Mouse (Mus musculus): ENCODE results near the gene 4930519P11Rik. TPM values are rescaled to one million over a fixed set of nuclear protein-coding genes. Genes with fewer than 3 reads are reported as not detected.
A peak's percentile ranks its signal among the peaks of the same experiment; 100 is the strongest.

4930519P11Rik gene
- polyA plus RNA-seq, 1 experiment from 2014 or later = not detected

DNA sequence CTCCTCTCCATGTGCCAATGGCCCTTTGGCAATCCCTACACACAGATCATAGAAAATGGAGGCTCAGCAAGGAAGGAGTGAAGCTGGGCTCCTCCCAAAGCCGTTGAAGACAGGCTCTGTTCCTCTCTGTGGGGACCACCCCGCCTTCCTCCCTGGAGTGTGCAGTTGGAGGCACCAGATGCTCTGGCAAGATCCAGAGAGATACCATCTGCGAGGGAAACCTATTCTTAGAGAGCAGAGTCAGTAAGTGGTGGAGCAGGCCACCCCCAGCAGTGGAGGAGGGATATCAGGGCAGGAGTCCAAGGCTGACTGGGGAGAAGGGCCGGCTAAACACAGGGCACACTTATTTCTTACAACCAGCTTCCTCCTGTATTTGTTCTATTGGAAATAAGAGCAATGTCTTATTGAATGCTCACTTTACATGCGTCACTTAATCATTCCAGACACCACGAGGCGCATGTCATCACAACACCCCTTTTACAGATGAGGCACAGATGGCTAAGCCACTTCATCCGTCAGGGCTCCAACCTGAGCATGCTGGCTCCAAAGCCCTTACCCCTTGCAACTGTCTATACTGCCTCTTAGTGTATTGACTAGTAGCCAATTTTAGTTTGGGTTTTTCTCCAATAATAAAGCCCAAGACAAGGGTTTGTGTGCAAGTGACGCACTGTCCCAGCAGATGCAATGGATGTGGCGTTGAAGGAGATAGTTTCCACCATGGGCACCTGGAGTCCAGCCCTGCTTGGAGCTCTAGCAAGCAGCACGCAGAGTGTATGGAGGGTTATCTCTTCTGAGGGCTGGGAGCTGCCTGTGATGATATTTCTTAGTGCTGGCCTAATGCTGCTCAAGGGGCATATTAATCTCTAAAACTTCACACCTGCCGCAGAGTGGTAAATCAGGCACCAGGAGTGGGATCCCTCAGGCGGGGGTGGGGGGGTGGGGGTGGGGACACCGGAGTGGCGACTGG, 29.0 kb downstream of the 4930519P11Rik start:
- no peak overlapping the region for H3K4me2 ChIP-seq
- peak; percentile 60 for ATAC-seq (ENCODE audit: insufficient read depth)
- H3K36me3 ChIP-seq (replicated peaks) = peaks cover 19% of the 10 kb centered on the region
- no peaks in the 10 kb centered on the region for H3K9me3 ChIP-seq (replicated peaks)
- peaks cover 24% of the 10 kb centered on the region for H3K4me1 ChIP-seq (replicated peaks)
- no peak overlapping the region for H3K9ac ChIP-seq
- WGBS (ENCODE audit: insufficient replicate concordance) = 37% methylated on average over 15 of the region's 15 CpGs
- H3K27me3 ChIP-seq = no peaks in the 10 kb centered on the region
- H3K27ac ChIP-seq (replicated peaks) = 0 out of 2 replicates have a peak overlapping the region, but pooled peaks have one; percentile 41
- no peak overlapping the region for H3K4me3 ChIP-seq (replicated peaks)

DNA sequence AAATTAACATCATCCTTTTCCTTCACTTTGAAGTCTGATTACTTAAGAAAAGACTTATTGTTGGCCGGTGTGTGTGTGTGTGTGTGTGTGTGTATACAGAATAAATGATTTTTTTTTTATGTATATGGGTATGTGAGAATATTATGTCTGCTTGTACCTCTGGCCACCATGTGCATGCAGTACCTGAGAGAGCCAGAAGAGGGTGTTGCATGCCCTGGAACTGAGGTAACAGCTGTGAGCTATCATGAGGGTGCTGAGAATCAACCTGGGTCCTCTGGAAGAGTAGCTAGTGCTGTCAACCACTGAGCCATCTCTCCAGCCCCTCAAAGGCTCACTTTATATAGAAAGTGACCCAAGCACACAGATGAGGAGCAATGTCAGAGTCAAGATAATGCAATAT, 31.8 kb downstream of the 4930519P11Rik start:
- no peak overlapping the region for H3K4me2 ChIP-seq
- peaks cover 24% of the 10 kb centered on the region for H3K4me1 ChIP-seq (replicated peaks)
- no peaks in the 10 kb centered on the region for H3K27me3 ChIP-seq
- 78% methylated on average over 1 of the region's 1 CpGs for WGBS (ENCODE audit: insufficient replicate concordance)
- H3K36me3 ChIP-seq (replicated peaks) = peaks cover 2% of the 10 kb centered on the region
- ATAC-seq (ENCODE audit: insufficient read depth) = no peak
- H3K4me3 ChIP-seq (replicated peaks) = no peak overlapping the region
- no peaks in the 10 kb centered on the region for H3K9me3 ChIP-seq (replicated peaks)
- no peak overlapping the region for H3K9ac ChIP-seq
- no peak overlapping the region for H3K27ac ChIP-seq (replicated peaks)

DNA sequence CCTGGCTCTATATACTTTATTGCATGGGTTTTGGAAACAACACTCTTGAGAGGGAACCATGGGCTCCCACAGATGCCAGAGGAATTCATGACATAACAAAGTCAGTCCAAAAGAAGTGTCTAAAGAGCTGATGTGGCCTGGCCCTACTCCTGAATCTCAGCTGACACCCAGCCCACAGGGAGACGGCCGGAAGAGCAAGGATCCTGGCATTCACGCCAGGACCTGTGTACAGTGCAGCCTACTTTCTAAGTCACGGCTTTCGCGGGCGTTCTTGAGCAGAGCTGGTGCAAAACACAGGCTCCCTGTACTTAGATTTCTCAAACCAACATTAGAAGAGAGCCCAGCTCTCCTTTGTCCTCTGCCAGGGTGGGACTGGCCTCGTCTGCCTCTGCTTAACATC, 32.7 kb downstream of the 4930519P11Rik start:
- no peak overlapping the region for H3K4me3 ChIP-seq (replicated peaks)
- no peaks in the 10 kb centered on the region for H3K36me3 ChIP-seq (replicated peaks)
- no peak overlapping the region for H3K9ac ChIP-seq
- H3K9me3 ChIP-seq (replicated peaks) = no peaks in the 10 kb centered on the region
- H3K27ac ChIP-seq (replicated peaks) = no peak overlapping the region
- 81% methylated on average over 8 of the region's 8 CpGs for WGBS (ENCODE audit: insufficient replicate concordance)
- no peaks in the 10 kb centered on the region for H3K27me3 ChIP-seq
- H3K4me1 ChIP-seq (replicated peaks) = peaks cover 24% of the 10 kb centered on the region
- H3K4me2 ChIP-seq = no peak overlapping the region
- ATAC-seq (ENCODE audit: insufficient read depth) = no peak

DNA sequence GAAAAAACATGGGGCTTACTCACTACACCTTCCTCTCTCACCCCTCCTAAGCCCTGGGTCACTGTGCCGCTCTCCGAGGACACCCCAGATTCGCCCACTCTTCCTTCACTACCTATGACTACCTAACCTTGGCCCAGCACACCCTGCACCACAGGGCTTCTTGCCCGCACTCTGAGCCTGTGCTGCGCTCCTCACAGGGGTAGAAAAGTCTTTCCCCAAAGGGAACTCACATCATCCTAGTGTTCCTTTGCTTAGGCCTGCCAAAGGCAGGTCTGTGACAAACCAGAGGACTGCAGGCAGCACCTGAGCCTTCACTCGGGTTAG, 35.5 kb downstream of the 4930519P11Rik start:
- H3K27ac ChIP-seq (replicated peaks) = no peak overlapping the region
- ATAC-seq (ENCODE audit: insufficient read depth) = no peak
- 83% methylated on average over 6 of the region's 6 CpGs for WGBS (ENCODE audit: insufficient replicate concordance)
- H3K4me2 ChIP-seq = no peak overlapping the region
- H3K9me3 ChIP-seq (replicated peaks) = no peaks in the 10 kb centered on the region
- H3K27me3 ChIP-seq = no peaks in the 10 kb centered on the region
- H3K9ac ChIP-seq = no peak overlapping the region
- H3K4me3 ChIP-seq (replicated peaks) = no peak overlapping the region
- no peaks in the 10 kb centered on the region for H3K36me3 ChIP-seq (replicated peaks)
- peaks cover 5% of the 10 kb centered on the region for H3K4me1 ChIP-seq (replicated peaks)

DNA sequence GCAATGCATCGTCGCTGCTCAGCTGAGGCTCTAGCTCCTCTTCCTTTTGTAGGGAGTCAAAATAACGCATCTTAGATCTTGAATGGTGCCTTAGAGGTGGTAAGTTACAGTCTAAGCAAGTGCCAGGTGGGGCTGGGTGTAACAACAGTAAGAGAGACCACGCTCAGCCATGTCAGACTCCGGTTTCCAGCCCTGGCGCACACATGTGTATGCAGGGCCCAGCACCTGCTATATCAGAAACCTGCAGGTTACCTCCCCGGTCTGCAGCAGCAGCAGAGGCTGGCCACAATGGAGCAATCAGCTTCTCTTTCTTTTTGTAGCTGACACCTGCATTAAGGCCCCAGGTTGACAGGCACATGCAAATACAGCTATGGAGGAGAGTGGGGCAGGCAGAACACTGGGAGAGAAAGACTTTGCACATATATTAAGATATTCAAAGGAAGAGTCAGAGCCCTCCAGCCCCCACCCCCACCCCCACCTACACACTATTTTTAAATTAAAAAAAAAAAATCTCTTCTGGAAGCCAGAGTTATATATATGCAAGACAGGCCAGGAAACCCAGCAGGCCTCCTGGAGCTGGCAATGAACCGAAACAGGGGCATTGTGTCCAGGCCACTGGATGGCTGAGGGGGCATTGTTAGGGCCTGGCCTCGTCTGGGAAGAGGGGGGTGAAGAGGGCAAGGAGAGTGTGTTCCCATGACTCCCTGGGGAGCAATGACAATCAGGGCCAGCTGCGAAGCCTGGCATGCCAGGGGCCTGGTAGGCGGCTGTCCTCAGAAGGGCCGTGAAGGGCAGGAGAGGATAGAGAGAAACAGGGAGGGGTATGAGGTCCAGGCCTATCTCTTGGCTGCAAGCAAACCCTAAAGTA, 36.1 kb downstream of the 4930519P11Rik start:
- H3K4me1 ChIP-seq (replicated peaks) = 0 out of 2 replicates have a peak, but pooled peaks cover 2% of the 10 kb centered on the region
- WGBS (ENCODE audit: insufficient replicate concordance) = 67% methylated on average over 12 of the region's 12 CpGs
- H3K9me3 ChIP-seq (replicated peaks) = no peaks in the 10 kb centered on the region
- no peak overlapping the region for H3K4me3 ChIP-seq (replicated peaks)
- no peaks in the 10 kb centered on the region for H3K36me3 ChIP-seq (replicated peaks)
- H3K27ac ChIP-seq (replicated peaks) = no peak overlapping the region
- H3K4me2 ChIP-seq = no peak overlapping the region
- H3K9ac ChIP-seq = no peak overlapping the region
- ATAC-seq (ENCODE audit: insufficient read depth) = no peak
- H3K27me3 ChIP-seq = no peaks in the 10 kb centered on the region

DNA sequence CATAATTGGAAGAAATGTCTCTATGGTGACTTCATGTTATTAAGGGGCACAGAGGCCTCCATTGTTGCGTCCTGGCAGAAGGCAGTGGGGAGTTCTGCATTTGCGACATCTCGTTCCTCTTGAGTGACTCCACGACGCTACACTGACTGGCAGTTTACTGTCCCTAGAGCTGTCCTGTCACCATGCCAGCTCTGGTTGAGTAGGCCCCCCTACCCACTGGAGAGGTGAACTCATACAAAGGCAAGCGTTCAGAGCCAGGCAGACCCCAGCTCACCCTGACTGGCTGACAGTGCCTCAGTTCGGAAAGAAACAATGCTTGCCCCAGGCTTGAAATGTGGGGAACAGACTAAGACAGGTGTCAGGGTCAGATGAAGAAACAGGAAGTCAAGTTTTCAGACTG, 39.0 kb downstream of the 4930519P11Rik start:
- Histone ChIP-seq H3K4me1 (replicated peaks) (peaks cover 21% of the 10 kb centered on the region), H3K36me3 (replicated peaks) (no peaks in the 10 kb centered on the region), H3K9ac (no peak overlapping the region), H3K27ac (replicated peaks) (peak overlapping the region; percentile 65), H3K9me3 (replicated peaks) (no peaks in the 10 kb centered on the region), H3K27me3 (no peaks in the 10 kb centered on the region), H3K4me3 (replicated peaks) (no peak overlapping the region), H3K4me2 (no peak overlapping the region)
- ATAC-seq (ENCODE audit: insufficient read depth) = no peak
- WGBS (ENCODE audit: insufficient replicate concordance) = 47% methylated on average over 7 of the region's 7 CpGs

DNA sequence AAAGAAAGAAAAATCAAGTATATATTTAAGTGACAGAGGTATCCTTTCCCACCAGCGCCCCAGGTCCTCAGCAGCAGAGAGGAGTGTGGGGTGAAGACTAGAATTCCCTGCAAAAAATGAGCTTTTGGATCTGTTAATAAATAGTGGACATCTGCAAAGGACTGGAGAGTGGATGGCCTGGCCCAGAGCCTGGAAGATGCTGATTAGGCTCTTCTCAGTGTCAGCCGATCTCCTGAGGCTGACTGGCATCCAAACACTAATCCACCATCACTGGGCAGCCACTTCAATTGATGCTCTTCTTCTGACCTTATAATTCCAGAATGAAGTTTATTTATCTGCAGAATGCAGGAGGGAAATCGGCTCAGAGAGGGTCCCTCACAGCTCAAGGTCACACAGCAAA, 40.2 kb downstream of the 4930519P11Rik start:
- no peak for ATAC-seq (ENCODE audit: insufficient read depth)
- Histone ChIP-seq H3K4me2 (no peak overlapping the region), H3K9ac (no peak overlapping the region), H3K27me3 (no peaks in the 10 kb centered on the region), H3K36me3 (replicated peaks) (no peaks in the 10 kb centered on the region), H3K27ac (replicated peaks) (no peak overlapping the region), H3K4me3 (replicated peaks) (no peak overlapping the region), H3K9me3 (replicated peaks) (no peaks in the 10 kb centered on the region), H3K4me1 (replicated peaks) (peaks cover 32% of the 10 kb centered on the region)
- 65% methylated on average over 3 of the region's 3 CpGs for WGBS (ENCODE audit: insufficient replicate concordance)

DNA sequence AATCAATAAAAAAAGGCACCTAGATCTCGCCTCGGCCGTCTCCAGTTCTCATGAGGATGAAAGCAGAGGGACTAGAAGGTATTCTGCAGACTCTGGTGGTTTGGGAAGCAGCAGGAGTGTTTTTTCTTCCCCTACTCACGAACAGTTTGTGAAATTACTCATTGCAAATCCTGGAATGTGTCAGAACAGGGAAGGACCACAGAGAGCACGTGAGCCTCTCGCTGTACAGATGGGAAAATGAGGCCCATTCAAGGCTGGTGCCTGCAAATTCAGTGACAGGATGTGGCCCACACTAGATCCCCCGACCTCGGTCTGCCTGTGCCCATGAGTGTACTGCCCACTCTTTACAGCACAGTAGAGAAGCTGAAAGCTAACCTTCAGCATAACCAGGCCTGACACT, 41.3 kb downstream of the 4930519P11Rik start:
- H3K9me3 ChIP-seq (replicated peaks) = no peaks in the 10 kb centered on the region
- H3K36me3 ChIP-seq (replicated peaks) = peaks cover under 1% of the 10 kb centered on the region; the same call in 1 of the 2 replicates
- H3K4me3 ChIP-seq (replicated peaks) = no peak overlapping the region
- no peak for ATAC-seq (ENCODE audit: insufficient read depth)
- H3K4me2 ChIP-seq = no peak overlapping the region
- H3K9ac ChIP-seq = no peak overlapping the region
- H3K4me1 ChIP-seq (replicated peaks) = peaks cover 42% of the 10 kb centered on the region
- 62% methylated on average over 8 of the region's 8 CpGs for WGBS (ENCODE audit: insufficient replicate concordance)
- H3K27ac ChIP-seq (replicated peaks) = no peak overlapping the region
- H3K27me3 ChIP-seq = no peaks in the 10 kb centered on the region

DNA sequence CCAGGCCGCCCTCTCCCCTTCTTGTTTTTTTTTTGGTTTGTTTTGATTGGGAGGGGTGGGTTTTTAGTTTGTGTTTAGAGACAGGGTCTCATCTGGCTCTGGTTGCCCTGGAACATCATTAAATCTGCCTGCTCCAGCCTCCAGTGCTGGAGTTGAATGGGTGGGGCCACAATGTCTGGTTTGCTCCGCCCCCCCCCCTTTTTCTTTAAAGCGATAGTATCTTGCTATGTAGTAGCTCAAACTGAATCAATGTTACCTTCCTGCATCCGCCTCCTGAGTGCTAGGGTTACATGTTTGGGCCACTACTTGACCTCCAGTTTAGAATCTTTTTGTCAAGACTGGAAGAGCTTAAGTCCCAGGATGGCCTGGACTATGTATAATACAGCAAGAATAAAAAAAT, 42.0 kb downstream of the 4930519P11Rik start:
- Histone ChIP-seq H3K4me3 (replicated peaks) (no peak overlapping the region), H3K27ac (replicated peaks) (no peak overlapping the region), H3K9me3 (replicated peaks) (no peaks in the 10 kb centered on the region), H3K9ac (0 out of 2 replicates have a peak overlapping the region, but pooled peaks have one; percentile 48), H3K4me1 (replicated peaks) (peaks cover 49% of the 10 kb centered on the region), H3K36me3 (replicated peaks) (peaks cover 6% of the 10 kb centered on the region; the same call in 1 of the 2 replicates), H3K27me3 (no peaks in the 10 kb centered on the region), H3K4me2 (peak overlapping the region; percentile 96)
- ATAC-seq (ENCODE audit: insufficient read depth) = no peak
- WGBS (ENCODE audit: insufficient replicate concordance) = 37% methylated on average over 4 of the region's 4 CpGs

DNA sequence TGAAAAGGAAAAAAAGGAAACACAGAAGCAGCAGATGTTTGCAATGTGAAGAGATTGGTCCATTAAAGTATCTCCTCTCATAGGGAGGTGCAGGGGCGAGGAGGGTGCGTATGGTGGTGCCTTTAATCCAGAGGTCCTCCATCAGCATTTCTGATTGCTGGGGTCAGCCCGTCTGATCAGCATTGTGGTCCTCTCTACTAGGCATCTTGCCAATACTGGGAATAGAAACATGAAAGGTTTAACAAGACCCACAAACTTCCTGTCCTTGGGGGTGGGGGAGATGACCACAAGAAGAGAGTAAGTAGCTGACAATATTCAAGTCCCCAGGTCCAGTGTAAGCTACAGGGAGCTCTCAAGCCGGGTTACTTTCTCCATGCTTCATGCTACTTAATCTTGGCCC, 42.6 kb downstream of the 4930519P11Rik start:
- Histone ChIP-seq H3K27me3 (no peaks in the 10 kb centered on the region), H3K9ac (peak overlapping the region; percentile 48), H3K4me1 (replicated peaks) (peaks cover 55% of the 10 kb centered on the region), H3K4me3 (replicated peaks) (peak overlapping the region; percentile 87), H3K36me3 (replicated peaks) (peaks cover 9% of the 10 kb centered on the region; the same call in 1 of the 2 replicates), H3K4me2 (peak overlapping the region; percentile 96), H3K9me3 (replicated peaks) (no peaks in the 10 kb centered on the region), H3K27ac (replicated peaks) (peak overlapping the region; percentile 69)
- no peak for ATAC-seq (ENCODE audit: insufficient read depth)
- WGBS (ENCODE audit: insufficient replicate concordance) = 36% methylated on average over 4 of the region's 4 CpGs

DNA sequence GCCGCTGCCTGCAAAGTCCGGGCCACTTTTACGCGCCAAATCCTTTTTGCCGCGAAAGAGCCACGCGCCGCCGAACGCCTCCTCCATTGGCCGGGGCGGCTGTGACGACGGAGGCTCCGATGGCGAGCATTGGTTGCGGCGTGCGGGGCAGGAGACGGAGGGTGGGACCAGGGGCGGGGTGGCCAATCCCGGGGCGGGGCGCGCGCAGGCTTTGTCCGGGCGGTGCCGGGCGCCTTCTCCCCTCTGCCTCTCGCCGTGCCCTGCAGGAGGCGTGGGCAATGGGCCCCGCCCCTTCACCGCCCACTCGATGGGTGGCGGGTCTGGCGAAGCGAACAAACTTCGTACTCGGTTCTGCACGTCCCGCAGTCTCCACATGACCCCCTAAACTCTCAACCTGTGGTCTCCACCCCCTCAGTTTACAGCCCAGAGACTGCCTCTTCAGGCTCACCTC, 43.4 kb downstream of the 4930519P11Rik start, which contains the start of gene E2f1:
Gene E2f1 (minus strand): TSS at position 57 of the 451 bp plus-strand sequence.
- no peaks in the 10 kb centered on the region for H3K27me3 ChIP-seq
- peaks cover 62% of the 10 kb centered on the region for H3K4me1 ChIP-seq (replicated peaks)
- no peaks in the 10 kb centered on the region for H3K9me3 ChIP-seq (replicated peaks)
- peak within 1 kb of the TSS; percentile 87 for H3K4me3 ChIP-seq (replicated peaks)
- H3K4me2 ChIP-seq = peak within 1 kb of the TSS; percentile 96
- 0% methylated on average over 42 of the region's 44 CpGs for WGBS (ENCODE audit: insufficient replicate concordance)
- peak within 1 kb of the TSS; percentile 90 for H3K27ac ChIP-seq (replicated peaks)
- H3K36me3 ChIP-seq (replicated peaks) = peaks cover 13% of the 10 kb centered on the region; the same call in 1 of the 2 replicates
- peak; percentile 95 for ATAC-seq (ENCODE audit: insufficient read depth)
- peak within 1 kb of the TSS; percentile 77 for H3K9ac ChIP-seq

All from liver, embryonic 15.5 days (tissue).